Mouse (Mus musculus): ENCODE measurements at regions not wholly inside any gene's neighbourhood (a gene's known extent, or its start where the extent isn't known, plus 50 kb on each side); places are given as distances from the start of the nearest gene placed in this dataset.
A peak's percentile ranks its signal among the peaks of the same experiment; 100 is the strongest.

GRCm38 (mm10) chr4:152731082-152731720 lies 253.5 kb upstream of the Kcnab2 start:
- WGBS = 48% methylated on average over 10 of the region's 10 CpGs
- no peak overlapping the region for H3K9ac ChIP-seq (replicated peaks)
- H3K4me3 ChIP-seq = no peak overlapping the region
- peaks cover 8% of the 10 kb centered on the region; the same call in 1 of the 2 replicates for H3K4me1 ChIP-seq
- no peak for ATAC-seq (replicated peaks)
- no peak overlapping the region for H3K4me2 ChIP-seq (replicated peaks)
- H3K27me3 ChIP-seq = no peaks in the 10 kb centered on the region
- no peaks in the 10 kb centered on the region for H3K9me3 ChIP-seq
- H3K27ac ChIP-seq (replicated peaks) = no peak overlapping the region
- H3K36me3 ChIP-seq = no peaks in the 10 kb centered on the region

GRCm38 (mm10) chr4:152729421-152729820 lies 251.8 kb upstream of the Kcnab2 start:
- no peak overlapping the region for H3K4me2 ChIP-seq (replicated peaks)
- WGBS = 93% methylated on average over 6 of the region's 6 CpGs
- H3K9me3 ChIP-seq = no peaks in the 10 kb centered on the region
- no peaks in the 10 kb centered on the region for H3K36me3 ChIP-seq
- H3K9ac ChIP-seq (replicated peaks) = no peak overlapping the region
- no peak for ATAC-seq (replicated peaks)
- H3K4me3 ChIP-seq = no peak overlapping the region
- peaks cover 22% of the 10 kb centered on the region for H3K4me1 ChIP-seq
- H3K27me3 ChIP-seq = no peaks in the 10 kb centered on the region
- H3K27ac ChIP-seq (replicated peaks) = no peak overlapping the region

GRCm38 (mm10) chr4:152725881-152726280 lies 248.2 kb upstream of the Kcnab2 start:
- 10% methylated on average over 5 of the region's 5 CpGs for WGBS
- Histone ChIP-seq H3K27ac (replicated peaks) (peak overlapping the region; percentile 36; the same call in 1 of the 2 replicates), H3K27me3 (no peaks in the 10 kb centered on the region), H3K4me2 (replicated peaks) (no peak overlapping the region), H3K9me3 (no peaks in the 10 kb centered on the region), H3K36me3 (no peaks in the 10 kb centered on the region), H3K4me1 (peaks cover 16% of the 10 kb centered on the region), H3K4me3 (no peak overlapping the region), H3K9ac (replicated peaks) (no peak overlapping the region)
- ATAC-seq (replicated peaks) = no peak; the same call in 1 of the 2 replicates

GRCm38 (mm10) chr4:152725423-152725822 lies 247.8 kb upstream of the Kcnab2 start:
- Histone ChIP-seq H3K9me3 (no peaks in the 10 kb centered on the region), H3K36me3 (no peaks in the 10 kb centered on the region), H3K9ac (replicated peaks) (no peak overlapping the region), H3K4me1 (peaks cover 16% of the 10 kb centered on the region), H3K4me3 (no peak overlapping the region), H3K4me2 (replicated peaks) (no peak overlapping the region), H3K27ac (replicated peaks) (peak overlapping the region; percentile 36; the same call in 1 of the 2 replicates), H3K27me3 (no peaks in the 10 kb centered on the region)
- no peak for ATAC-seq (replicated peaks)
- WGBS = 24% methylated on average over 6 of the region's 6 CpGs

GRCm38 (mm10) chr4:152724741-152725140 lies 247.1 kb upstream of the Kcnab2 start:
- H3K27me3 ChIP-seq = no peaks in the 10 kb centered on the region
- H3K4me3 ChIP-seq = no peak overlapping the region
- peaks cover 16% of the 10 kb centered on the region for H3K4me1 ChIP-seq
- no peak for ATAC-seq (replicated peaks)
- H3K36me3 ChIP-seq = no peaks in the 10 kb centered on the region
- H3K27ac ChIP-seq (replicated peaks) = no peak overlapping the region
- no peaks in the 10 kb centered on the region for H3K9me3 ChIP-seq
- 80% methylated on average over 7 of the region's 7 CpGs for WGBS
- H3K4me2 ChIP-seq (replicated peaks) = no peak overlapping the region
- no peak overlapping the region for H3K9ac ChIP-seq (replicated peaks)

- H3K27me3 ChIP-seq = no peaks in the 10 kb centered on the region
Measured at GRCm38 (mm10) chr4:152724026-152724425, 246.4 kb upstream of the Kcnab2 start.

GRCm38 (mm10) chr4:152720528-152720927 lies 242.9 kb upstream of the Kcnab2 start:
- H3K4me1 ChIP-seq = peaks cover 8% of the 10 kb centered on the region
- no peaks in the 10 kb centered on the region for H3K27me3 ChIP-seq
- ATAC-seq (replicated peaks) = no peak
- no peaks in the 10 kb centered on the region for H3K36me3 ChIP-seq
- H3K4me3 ChIP-seq = no peak overlapping the region
- no peak overlapping the region for H3K9ac ChIP-seq (replicated peaks)
- 93% methylated on average over 8 of the region's 8 CpGs for WGBS
- H3K4me2 ChIP-seq (replicated peaks) = no peak overlapping the region
- no peaks in the 10 kb centered on the region for H3K9me3 ChIP-seq
- no peak overlapping the region for H3K27ac ChIP-seq (replicated peaks)

More at GRCm38 (mm10) chr4:152724026-152724425, 246.4 kb upstream of the Kcnab2 start:
- Histone ChIP-seq H3K4me3 (no peak overlapping the region), H3K4me1 (peaks cover 16% of the 10 kb centered on the region), H3K9me3 (no peaks in the 10 kb centered on the region), H3K4me2 (replicated peaks) (no peak overlapping the region), H3K9ac (replicated peaks) (no peak overlapping the region), H3K27ac (replicated peaks) (no peak overlapping the region), H3K36me3 (no peaks in the 10 kb centered on the region)
- 72% methylated on average over 10 of the region's 10 CpGs for WGBS
- no peak for ATAC-seq (replicated peaks)

- 79% methylated on average over 15 of the region's 15 CpGs for whole genome bisulfite sequencing
- H3K4me1 ChIP-seq = 0 out of 2 replicates have a peak, but pooled peaks cover under 1% of the 10 kb centered on the region
- H3K27me3 ChIP-seq = no peaks in the 10 kb centered on the region
- H3K27ac ChIP-seq (replicated peaks) = no peak overlapping the region
- no peak overlapping the region for H3K9ac ChIP-seq (replicated peaks)
- no peak for ATAC-seq (replicated peaks)
- H3K36me3 ChIP-seq = no peaks in the 10 kb centered on the region
- H3K4me3 ChIP-seq = no peak overlapping the region
- H3K9me3 ChIP-seq = no peaks in the 10 kb centered on the region
- H3K4me2 ChIP-seq (replicated peaks) = no peak overlapping the region
Measured at GRCm38 (mm10) chr4:152719416-152720127, 241.9 kb upstream of the Kcnab2 start.

- Histone ChIP-seq H3K4me2 (replicated peaks) (no peak overlapping the region), H3K27ac (replicated peaks) (no peak overlapping the region), H3K9me3 (no peaks in the 10 kb centered on the region), H3K9ac (replicated peaks) (no peak overlapping the region), H3K4me3 (no peak overlapping the region), H3K27me3 (no peaks in the 10 kb centered on the region), H3K4me1 (no peaks in the 10 kb centered on the region), H3K36me3 (no peaks in the 10 kb centered on the region)
- WGBS = 75% methylated on average over 5 of the region's 5 CpGs
- ATAC-seq (replicated peaks) = no peak
Measured at GRCm38 (mm10) chr4:152710339-152710738, 232.7 kb upstream of the Kcnab2 start.

GRCm38 (mm10) chr4:152700217-152700616 lies 222.5 kb upstream of the Kcnab2 start:
- no peaks in the 10 kb centered on the region for H3K27me3 ChIP-seq
- no peak overlapping the region for H3K27ac ChIP-seq (replicated peaks)
- H3K36me3 ChIP-seq = no peaks in the 10 kb centered on the region
- H3K9me3 ChIP-seq = no peaks in the 10 kb centered on the region
- ATAC-seq (replicated peaks) = no peak
- 79% methylated on average over 7 of the region's 7 CpGs for WGBS
- no peak overlapping the region for H3K4me2 ChIP-seq (replicated peaks)
- no peak overlapping the region for H3K4me3 ChIP-seq
- peaks cover 15% of the 10 kb centered on the region for H3K4me1 ChIP-seq
- no peak overlapping the region for H3K9ac ChIP-seq (replicated peaks)

GRCm38 (mm10) chr4:152697247-152697960 lies 219.7 kb upstream of the Kcnab2 start:
- H3K9ac ChIP-seq (replicated peaks) = no peak overlapping the region
- peak; percentile 71; the same call in 1 of the 2 replicates for ATAC-seq (replicated peaks)
- WGBS = 26% methylated on average over 22 of the region's 22 CpGs
- H3K27me3 ChIP-seq = no peaks in the 10 kb centered on the region
- H3K27ac ChIP-seq (replicated peaks) = no peak overlapping the region
- no peaks in the 10 kb centered on the region for H3K9me3 ChIP-seq
- no peaks in the 10 kb centered on the region for H3K36me3 ChIP-seq
- H3K4me3 ChIP-seq = no peak overlapping the region
- 0 out of 2 replicates have a peak overlapping the region, but pooled peaks have one; percentile 0 for H3K4me2 ChIP-seq (replicated peaks)
- H3K4me1 ChIP-seq = peaks cover 15% of the 10 kb centered on the region

- Histone ChIP-seq H3K9ac (replicated peaks) (no peak overlapping the region), H3K4me1 (peaks cover 4% of the 10 kb centered on the region), H3K27me3 (no peaks in the 10 kb centered on the region), H3K9me3 (no peaks in the 10 kb centered on the region), H3K4me2 (replicated peaks) (no peak overlapping the region), H3K27ac (replicated peaks) (no peak overlapping the region), H3K4me3 (no peak overlapping the region), H3K36me3 (no peaks in the 10 kb centered on the region)
- no peak for ATAC-seq (replicated peaks)
- WGBS = 34% methylated on average over 12 of the region's 12 CpGs
Measured at GRCm38 (mm10) chr4:152691735-152692134, 214.1 kb upstream of the Kcnab2 start.

Data from forebrain, embryonic 15.5 days (tissue).